Mouse (Mus musculus): ENCODE results near the gene Ifna7.

DNA sequence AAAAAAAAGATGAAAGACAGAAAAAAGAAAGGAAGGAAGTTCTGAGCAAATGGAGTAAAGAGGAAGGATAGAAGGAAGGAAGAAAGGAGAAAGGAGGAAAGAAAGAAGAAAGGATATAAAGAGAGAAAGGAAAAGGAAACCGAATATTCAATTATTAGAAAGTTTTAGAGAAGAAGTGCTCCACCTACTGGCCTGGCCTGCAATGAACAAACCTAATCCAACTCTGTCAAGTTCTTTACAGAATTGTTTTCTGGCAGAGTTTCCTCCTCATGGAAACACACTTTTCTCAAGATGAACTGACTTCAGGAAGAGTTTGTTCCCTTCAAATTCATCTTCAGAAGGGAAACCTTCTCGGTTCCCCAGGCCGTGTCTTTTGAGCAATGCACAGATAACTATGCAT, 22.8 kb downstream of the Ifna7 start:
- TF ChIP-seq CTCF (conservative IDR thresholded peaks at IDR 0.05; ENCODE audit: insufficient read depth, insufficient read length, low read depth, low read length) (no peak), POLR2A (IDR thresholded peaks at IDR 0.05; ENCODE audit: low read depth, low read length) (no peak)

Measured in kidney, adult 2 months (tissue).